Mouse (Mus musculus) granulocyte monocyte progenitor cell, adult 5-6 weeks (primary cell): ENCODE results near the gene Atg2b. TPM values are rescaled to one million over a fixed set of nuclear protein-coding genes. Genes with fewer than 3 reads are reported as not detected.
A peak's percentile ranks its signal among the peaks of the same experiment; 100 is the strongest.

Experiments
- ATAC-seq: replicated peaks from 2 replicates; pipeline ENCODE4 v1.8.0; 2016; ENCODE audit warnings: mild to moderate bottlenecking, moderate TSS enrichment, inconsistent platforms; ENCODE audit not compliant: poor library complexity, severe bottlenecking
- total RNA-seq, 2 experiments: library from RNA; stranded (forward) in 1 of 2; stranded (reverse) in 1 of 2; fragments of 200-712, 200-1000 nt in 1 of 2; fragments of >200 nt in 1 of 2; fragmentation: Nextera tagmentation in 1 of 2; gene quantifications; 2 replicates each; pipeline ENCODE4 v1.2.3; 2014 to 2017

Gene Atg2b
- total RNA-seq, 2 experiments from 2014 or later = 21.2 to 38.3 TPM

DNA sequence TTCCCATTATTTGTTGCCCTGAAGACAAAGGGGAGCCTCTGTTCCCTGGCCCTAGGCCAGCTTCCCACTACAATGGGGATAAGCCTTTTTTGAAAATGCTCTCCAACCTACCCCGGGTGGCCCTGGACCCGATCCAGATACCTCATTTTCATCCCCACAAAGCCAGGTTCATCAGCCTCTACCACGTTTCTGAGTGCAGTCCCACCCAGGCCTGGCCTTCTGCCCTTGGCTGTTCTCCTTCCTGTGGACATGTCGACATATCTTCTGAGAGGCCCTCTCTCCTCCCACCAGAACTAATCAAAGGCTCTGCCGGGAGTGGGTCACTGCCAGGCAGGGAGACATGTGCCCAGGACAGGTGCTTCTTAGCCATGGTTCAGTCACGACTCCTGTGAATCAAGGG is 83.4 kb downstream of the Atg2b start:
- ATAC-seq = no peak

GRCm38 (mm10) chr12:105599098-105599497 is 85.9 kb downstream of the Atg2b start:
- ATAC-seq = no peak

GRCm38 (mm10) chr12:105598503-105598902 is 86.5 kb downstream of the Atg2b start:
- ATAC-seq = peak; percentile 55

DNA sequence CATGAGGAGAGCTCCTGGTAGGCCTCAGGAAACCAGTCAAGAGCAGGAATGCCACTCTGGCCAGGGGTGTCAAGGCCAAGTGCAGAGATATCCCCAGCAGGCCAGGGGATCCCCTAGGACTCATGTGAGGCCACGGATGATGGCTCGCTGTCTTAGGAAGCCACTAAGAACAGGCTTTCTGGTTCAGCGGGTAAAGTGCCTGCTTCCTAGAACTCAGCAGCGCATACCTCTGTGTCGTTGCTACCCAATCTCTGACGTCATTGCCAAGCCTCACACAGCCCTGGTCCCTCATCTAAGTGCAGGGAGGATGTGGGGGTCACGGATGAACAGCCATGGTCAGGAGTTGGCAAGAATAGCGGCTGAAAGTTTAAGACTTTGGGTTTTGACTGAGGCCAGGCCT is 87.9 kb downstream of the Atg2b start:
- ATAC-seq = no peak

- no peak for ATAC-seq
These were observed 91.5 kb downstream of the Atg2b start for GRCm38 (mm10) chr12:105593471-105593870.

- ATAC-seq = no peak
These were observed 92.7 kb downstream of the Atg2b start for GRCm38 (mm10) chr12:105592361-105592761.

DNA sequence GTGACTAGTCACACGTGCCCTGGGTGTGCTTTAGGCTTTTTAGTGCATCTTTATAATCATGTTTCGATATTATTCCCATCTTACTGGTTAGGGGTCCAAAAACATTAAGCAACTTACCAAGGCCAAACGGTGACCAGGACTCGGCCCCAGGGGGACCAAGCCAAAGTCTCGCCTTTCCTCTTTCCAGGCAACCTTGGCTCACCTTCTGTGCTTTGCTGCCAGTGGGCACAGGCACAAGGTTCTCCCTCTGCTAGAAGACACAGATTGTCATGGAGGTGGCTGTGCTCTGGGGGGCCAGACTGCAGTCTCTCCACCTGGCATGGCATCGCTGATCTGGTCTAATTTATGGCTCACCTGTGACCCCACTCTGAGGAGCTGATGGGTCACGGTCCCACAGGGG is 94.2 kb downstream of the Atg2b start:
- ATAC-seq = no peak

GRCm38 (mm10) chr12:105587526-105587925 is 97.5 kb downstream of the Atg2b start:
- ATAC-seq = no peak

DNA sequence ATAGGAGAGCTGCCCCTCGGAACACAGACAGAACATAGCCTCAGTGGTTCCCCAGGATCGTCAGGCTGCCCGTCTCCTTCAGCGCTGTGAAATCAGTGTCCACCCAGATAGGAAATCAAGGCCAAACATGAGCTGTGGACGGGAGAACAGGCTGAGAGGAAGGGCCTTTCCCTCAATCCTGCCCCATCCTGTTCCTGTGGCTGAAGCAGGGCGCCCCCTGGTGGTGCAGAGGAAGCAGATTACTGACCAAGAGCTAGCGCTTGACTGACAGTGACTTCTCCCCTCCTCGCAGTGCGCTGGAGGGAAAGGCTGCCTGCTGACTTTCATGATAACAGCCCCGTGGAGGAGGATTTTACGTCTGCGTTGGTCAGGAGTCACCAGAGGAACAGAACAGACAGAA is 100.2 kb downstream of the Atg2b start:
- peak; percentile 68 for ATAC-seq

GRCm38 (mm10) chr12:105583484-105583883 is 101.5 kb downstream of the Atg2b start:
- ATAC-seq = peak; percentile 96

DNA sequence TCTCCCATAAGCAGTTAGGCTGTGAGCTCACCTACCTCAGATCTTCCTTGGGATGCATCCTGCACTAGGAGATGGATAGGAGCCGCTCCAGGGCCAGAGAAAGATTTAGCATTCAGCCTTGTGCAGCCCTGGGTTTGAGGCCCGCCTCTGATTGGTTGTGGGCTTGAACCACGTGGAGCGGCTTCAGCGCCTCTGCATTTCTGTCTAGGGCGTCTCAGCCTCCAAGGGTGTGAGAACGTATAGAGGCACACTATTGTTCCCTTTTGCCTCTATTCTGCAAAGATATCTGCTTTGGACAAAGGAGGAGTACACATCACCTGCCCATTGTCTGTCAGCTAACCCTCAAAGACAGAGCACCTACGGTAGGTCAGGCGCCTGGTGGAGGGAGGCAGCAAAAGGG is 102.5 kb downstream of the Atg2b start:
- no peak for ATAC-seq

DNA sequence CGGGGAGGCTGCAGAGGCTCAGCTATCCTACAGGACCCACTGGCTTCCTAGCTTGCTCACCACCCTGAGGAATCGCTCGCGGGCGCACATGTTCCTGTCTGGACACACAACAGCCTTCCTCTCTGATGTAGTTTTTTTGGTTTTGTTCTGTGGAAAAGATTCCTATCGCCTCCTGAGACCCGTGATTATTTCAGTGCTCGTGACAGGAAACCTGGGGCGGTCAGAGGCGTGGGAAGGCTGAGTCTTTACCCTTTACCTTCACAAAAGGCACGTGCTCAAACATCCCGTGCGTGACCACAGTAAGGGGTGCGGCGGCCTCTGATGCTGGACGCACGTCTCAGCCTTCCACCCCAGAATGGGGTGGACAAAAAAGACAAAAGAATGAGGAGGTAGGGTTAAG is 104.5 kb downstream of the Atg2b start:
- ATAC-seq = no peak

DNA sequence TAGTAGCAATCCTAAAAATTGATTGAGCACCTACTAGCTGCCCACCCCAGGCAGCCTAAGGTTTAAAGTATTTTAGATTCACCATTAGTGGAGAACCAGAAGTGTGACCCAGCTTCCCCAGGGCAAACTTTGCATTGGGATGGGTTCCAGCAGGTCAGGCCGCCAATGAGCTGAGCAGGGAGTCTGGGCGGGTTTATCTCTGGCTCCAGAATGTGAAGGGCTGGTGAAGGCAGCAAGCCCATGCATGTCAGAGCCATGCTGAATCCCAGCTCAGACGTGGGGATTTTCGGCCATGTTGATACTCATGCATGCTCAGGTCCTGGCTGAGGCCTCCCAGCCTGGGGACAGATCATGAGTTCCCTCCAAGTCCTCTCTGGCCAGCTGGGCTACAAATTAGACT is 110.7 kb downstream of the Atg2b start:
- no peak for ATAC-seq

DNA sequence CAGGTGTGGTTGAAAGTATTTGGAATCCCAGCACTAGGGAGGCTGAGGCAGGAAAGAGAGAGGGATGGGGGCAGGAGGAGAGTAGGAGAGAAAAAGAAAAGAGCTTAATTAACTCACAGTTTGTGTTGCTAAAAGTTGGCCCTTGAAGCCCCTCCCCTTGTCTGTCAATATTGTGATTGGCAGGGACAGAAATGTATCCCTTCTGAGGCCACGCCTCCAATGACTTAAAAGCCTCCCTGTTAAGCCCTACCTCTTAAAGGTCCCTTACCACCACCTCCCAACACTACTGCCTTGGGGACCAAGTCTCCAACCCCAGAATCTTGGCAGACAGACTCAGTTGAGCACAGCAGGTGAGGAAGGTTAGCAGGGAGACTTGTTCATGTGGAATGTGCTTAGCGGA is 112.4 kb downstream of the Atg2b start:
- no peak for ATAC-seq

DNA sequence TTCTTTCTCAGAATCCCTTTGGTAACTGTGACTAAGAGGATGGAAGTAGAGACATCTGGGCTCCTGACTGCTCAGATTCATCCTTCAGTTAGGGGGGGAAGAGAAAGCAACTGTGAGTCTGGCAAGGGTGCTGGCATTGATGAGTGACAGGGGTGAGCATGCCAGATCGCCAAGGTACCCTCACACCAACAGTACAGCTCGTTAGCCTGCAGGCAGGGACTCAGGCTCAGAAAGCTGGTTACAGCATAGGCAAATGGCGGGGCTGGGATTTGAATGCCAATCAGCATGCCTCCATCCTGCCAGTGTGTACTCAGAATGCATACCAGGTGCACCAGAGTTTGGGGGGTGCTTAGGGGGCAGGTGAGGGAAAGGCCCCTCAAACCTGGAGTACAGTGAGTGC is 113.1 kb downstream of the Atg2b start:
- ATAC-seq = no peak

Other genes starting within 250 kb of the Atg2b start
- not detected in 2 replicates for gene D430019H16Rik, start 231.4 kb downstream of the Atg2b start, total RNA-seq (2014; fragmentation: Nextera tagmentation)
- not detected in 2 replicates for gene D430019H16Rik, start 231.4 kb downstream of the Atg2b start, total RNA-seq (2017)
- gene Bdkrb2, start 122.0 kb downstream of the Atg2b start, total RNA-seq (2014; fragmentation: Nextera tagmentation) = not detected in 2 replicates
- gene Bdkrb2, start 122.0 kb downstream of the Atg2b start, total RNA-seq (2017) = not detected in 2 replicates
- gene Bdkrb1, start 82.1 kb downstream of the Atg2b start, total RNA-seq (2014; fragmentation: Nextera tagmentation) = not detected in 2 replicates
- not detected in 2 replicates for gene Bdkrb1, start 82.1 kb downstream of the Atg2b start, total RNA-seq (2017)
- 12.5 and 16.3 TPM in 2 replicates for gene Gskip, start 382 bp downstream of the Atg2b start, total RNA-seq (2014; fragmentation: Nextera tagmentation)
- gene Gskip, start 382 bp downstream of the Atg2b start, total RNA-seq (2017) = 10.4 and 15.7 TPM in 2 replicates
- 0.21 TPM in 1 of 2 replicates, not detected in the other for gene Ak7, start 20.8 kb upstream of the Atg2b start, total RNA-seq (2014; fragmentation: Nextera tagmentation)
- gene Ak7, start 20.8 kb upstream of the Atg2b start, total RNA-seq (2017) = not detected in 2 replicates
- 143 and 209 TPM in 2 replicates for gene Papola, start 99.5 kb upstream of the Atg2b start, total RNA-seq (2014; fragmentation: Nextera tagmentation)
- gene Papola, start 99.5 kb upstream of the Atg2b start, total RNA-seq (2017) = 111 and 138 TPM in 2 replicates